Mouse (Mus musculus) CH12.LX (cell line): Measurements from ENCODE around the gene Smoc1.

Source experiments
- CHD1 ChIP-seq: IDR thresholded peaks from 2 replicates; pipeline ENCODE4 v1.6.1; 2012; ENCODE audit warnings: low read depth, low read length, improper control_type of control experiment, inconsistent platforms
- CTCF ChIP-seq, 2 experiments: IDR thresholded peaks in 1 of 2; conservative IDR thresholded peaks in 1 of 2; 2 replicates each; pipeline ENCODE4 v1.5.1; 2011 to 2012; ENCODE audit warnings: low read depth in 2 of 2, low read length in 2 of 2, improper control_type of control experiment in 1 of 2, inconsistent platforms in 1 of 2, mild to moderate bottlenecking in 1 of 2, moderate library complexity in 1 of 2
- EP300 ChIP-seq: IDR thresholded peaks from 2 replicates; pipeline ENCODE4 v1.6.1; 2011; ENCODE audit warnings: low read length, improper control_type of control experiment
- GABPA ChIP-seq: IDR thresholded peaks from 2 replicates; pipeline ENCODE4 v1.6.1; 2012; ENCODE audit warnings: low read depth, low read length, improper control_type of control experiment, inconsistent platforms; ENCODE audit not compliant: insufficient replicate concordance
- MXI1 ChIP-seq: IDR thresholded peaks from 2 replicates; pipeline ENCODE4 v1.6.1; 2011; ENCODE audit warnings: mild to moderate bottlenecking, low read depth, low read length, improper control_type of control experiment
- POLR2A ChIP-seq: IDR thresholded peaks from 2 replicates; pipeline ENCODE4 v1.6.1; 2011; ENCODE audit warnings: low read depth, mild to moderate bottlenecking, improper control_type of control experiment, low read length
- RCOR1 ChIP-seq: conservative IDR thresholded peaks from 2 replicates; pipeline ENCODE4 v1.6.1; 2012; ENCODE audit warnings: low read depth, mild to moderate bottlenecking, inconsistent platforms, low read length, improper control_type of control experiment
- SIN3A ChIP-seq: IDR thresholded peaks from 2 replicates; pipeline ENCODE4 v1.6.1; 2012; ENCODE audit warnings: low read length, improper control_type of control experiment, inconsistent platforms
- UBTF ChIP-seq: IDR thresholded peaks from 2 replicates; pipeline ENCODE4 v1.6.1; 2012; ENCODE audit warnings: low read depth, mild to moderate bottlenecking, inconsistent platforms, low read length, improper control_type of control experiment, moderate library complexity

- TF ChIP-seq MXI1 (no peak), EP300 (no peak), CHD1 (no peak), CTCF (conservative IDR thresholded peaks at IDR 0.05 in 1 of 2, IDR thresholded peaks at IDR 0.05 in 1 of 2; ENCODE audit: low read depth in 2 of 2, low read length in 2 of 2) (peak; percentile 65 to 85), SIN3A (no peak), UBTF (no peak), POLR2A (no peak), RCOR1 (no peak), GABPA (no peak)
Observed at GRCm38 (mm10) chr12:81182073-81182472, 155.5 kb downstream of the Smoc1 start.
